Mouse (Mus musculus): ENCODE measurements at regions not wholly inside any gene's neighbourhood (a gene's known extent, or its start where the extent isn't known, plus 50 kb on each side); places are given as distances from the start of the nearest gene placed in this dataset.
A peak's percentile ranks its signal among the peaks of the same experiment; 100 is the strongest.

DNA sequence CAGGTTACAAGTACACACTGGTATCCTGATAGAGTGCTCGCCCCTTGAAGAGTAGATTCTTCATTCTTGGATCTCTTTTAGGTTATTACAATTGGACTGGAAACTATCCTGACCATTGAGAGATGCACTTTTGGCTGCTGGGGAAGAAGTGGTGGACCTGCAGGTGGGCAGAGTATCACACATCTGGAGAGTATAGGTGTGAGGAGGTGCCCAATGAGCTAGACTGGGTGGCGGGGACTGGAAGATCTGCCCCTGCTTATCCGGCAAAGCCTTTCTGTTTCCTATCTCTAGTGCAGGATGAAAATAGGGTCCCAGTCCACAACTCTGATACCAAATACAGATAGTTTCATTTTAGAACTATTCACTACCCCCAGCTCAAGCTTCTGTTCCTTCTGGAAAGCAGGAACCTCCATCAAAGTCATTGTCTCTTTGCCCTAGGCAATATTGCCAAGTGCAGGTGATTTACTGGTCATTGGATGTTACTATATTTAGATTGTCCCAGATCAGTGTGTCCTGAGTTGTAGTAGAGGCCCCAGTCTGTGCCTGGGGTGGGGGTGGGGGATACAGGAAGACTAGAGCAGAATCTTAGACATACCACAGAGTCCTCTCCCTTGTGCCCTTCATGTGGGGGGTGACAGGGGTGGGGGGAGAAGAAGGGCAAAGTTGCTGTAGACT lies 62.5 kb upstream of the Ube2e1 start:
- DNase-seq = no peak

DNA sequence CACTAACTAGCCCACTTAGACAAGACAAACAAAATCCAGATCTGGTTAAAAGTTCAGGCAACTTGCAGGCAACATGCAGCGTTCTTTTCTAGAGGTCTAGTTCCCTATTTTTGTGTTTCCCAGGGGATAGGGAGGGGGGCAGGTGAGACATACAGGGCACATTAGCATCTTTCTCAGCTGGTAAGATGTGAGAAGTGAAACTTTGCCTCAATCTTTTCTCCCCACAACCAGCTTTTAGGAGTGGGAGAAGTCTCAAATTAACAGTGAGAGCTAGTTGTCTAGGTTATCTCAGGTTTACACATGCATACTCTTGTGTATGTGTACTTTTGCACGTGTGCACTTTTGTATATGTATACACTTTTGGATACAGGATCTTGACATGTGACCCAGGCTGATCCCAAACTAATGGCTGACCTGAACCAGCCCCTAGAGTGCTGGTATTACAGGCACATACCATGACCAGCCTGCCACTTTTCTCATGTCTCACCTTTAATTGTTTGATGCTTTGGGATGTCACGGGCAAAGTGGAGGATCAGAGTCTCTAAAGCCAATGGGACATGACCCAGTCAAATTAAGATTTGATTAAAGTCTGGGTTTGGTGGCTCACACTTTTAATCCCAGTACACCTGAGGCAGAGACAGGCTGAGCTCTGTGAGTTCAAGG lies 60.3 kb upstream of the Ube2e1 start:
- no peak for DNase-seq

DNA sequence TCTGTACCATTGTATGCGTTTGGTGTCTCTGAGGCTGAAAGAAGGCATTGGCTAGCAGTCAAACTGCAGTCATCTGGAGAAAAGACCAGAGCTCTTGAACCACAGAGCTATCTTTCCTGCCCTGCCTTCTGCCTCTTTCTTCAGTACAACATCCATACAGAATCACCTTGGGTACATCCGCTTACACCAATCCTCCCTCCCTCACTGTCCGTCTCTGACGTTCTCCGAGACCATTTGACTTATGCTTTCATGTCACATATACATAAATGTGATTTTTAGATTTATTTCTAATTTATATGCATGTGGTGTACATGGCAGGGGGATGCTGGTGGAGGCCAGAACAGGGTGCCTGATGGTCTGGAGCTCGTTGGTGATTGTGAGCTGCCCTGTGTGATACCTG lies 57.7 kb upstream of the Ube2e1 start:
- DNase-seq = no peak

GRCm38 (mm10) chr14:18385953-18386668 lies 54.5 kb upstream of the Ube2e1 start:
- peak; percentile 30 to 60 for DNase-seq
